Mouse (Mus musculus): ENCODE results near the gene Clec4f. TPM values are rescaled to one million over a fixed set of nuclear protein-coding genes. Genes with fewer than 3 reads are reported as not detected.

The Clec4f gene
- polyA plus RNA-seq, 1 experiment from 2014 or later: not detected

DNA sequence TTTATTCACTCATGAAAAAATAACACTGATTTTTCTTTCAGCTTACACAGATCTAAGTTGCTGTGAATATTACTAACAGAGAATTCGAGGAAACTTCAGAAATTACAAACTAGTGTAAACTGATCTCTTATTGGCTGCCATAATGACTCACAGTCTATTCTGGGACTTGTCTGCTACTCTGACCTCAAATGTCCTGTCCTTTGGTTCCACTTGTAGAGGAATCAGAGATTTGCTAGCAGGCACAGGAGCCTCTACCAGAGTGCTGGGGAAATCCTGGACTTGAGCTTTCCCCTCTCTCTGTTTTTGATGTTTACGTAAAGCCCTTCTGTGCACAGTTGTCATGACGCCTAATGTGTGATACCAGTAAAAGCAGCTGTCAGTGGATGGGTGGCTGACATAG is 58.0 kb downstream of the Clec4f start:
- Histone ChIP-seq H3K9ac (ENCODE audit: low read length) (no peak overlapping the region), H3K9me3 (ENCODE audit: control insufficient read depth, low read length) (no peaks in the 10 kb centered on the region), H3K4me1 (replicated peaks; ENCODE audit: control insufficient read depth, insufficient read depth, low read length) (peaks cover 2% of the 10 kb centered on the region; the same call in 1 of the 2 replicates), H3K36me3 (ENCODE audit: control insufficient read depth, insufficient read depth, low read length) (no peaks in the 10 kb centered on the region), H3K27me3 (ENCODE audit: control insufficient read depth, insufficient read depth, low read length) (no peaks in the 10 kb centered on the region), H3K4me3 (ENCODE audit: low read depth, low read length) (no peak overlapping the region), H3K27ac (ENCODE audit: low read depth, low read length) (no peak overlapping the region), H3K4me2 (ENCODE audit: low read depth, low read length, severe bottlenecking) (no peak overlapping the region)
- ATAC-seq (replicated peaks; ENCODE audit: low FRiP score) (no peak), DNase-seq (ENCODE audit: low spot score) (peak; percentile 10)
- 70% methylated on average over 3 of the region's 3 CpGs for WGBS

DNA sequence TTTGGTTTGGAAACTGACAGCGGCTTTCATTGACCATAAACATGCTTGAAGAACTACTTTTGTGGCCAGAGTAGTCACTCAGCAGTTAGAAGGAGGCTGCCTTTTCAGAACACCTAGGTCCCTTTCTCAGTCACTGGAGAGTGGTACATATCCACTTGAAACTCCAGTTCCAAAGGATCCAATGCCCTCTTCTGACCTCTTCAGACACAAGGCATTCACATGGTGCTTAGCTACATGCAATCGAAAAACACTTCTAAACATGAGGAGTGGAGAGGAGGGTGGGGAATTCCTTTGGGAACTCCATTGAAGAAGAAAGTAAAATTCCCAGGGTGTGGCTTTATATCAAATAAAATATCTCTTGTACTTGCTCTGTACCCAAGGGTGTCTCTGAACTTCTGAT is 61.0 kb downstream of the Clec4f start:
- no peak overlapping the region for H3K4me3 ChIP-seq (ENCODE audit: low read depth, low read length)
- no peaks in the 10 kb centered on the region for H3K9me3 ChIP-seq (ENCODE audit: control insufficient read depth, low read length)
- no peak overlapping the region for H3K4me2 ChIP-seq (ENCODE audit: low read depth, low read length, severe bottlenecking)
- H3K27me3 ChIP-seq (ENCODE audit: control insufficient read depth, insufficient read depth, low read length): no peaks in the 10 kb centered on the region
- H3K36me3 ChIP-seq (ENCODE audit: control insufficient read depth, insufficient read depth, low read length): no peaks in the 10 kb centered on the region
- no peak overlapping the region for H3K9ac ChIP-seq (ENCODE audit: low read length)
- no peak overlapping the region for H3K27ac ChIP-seq (ENCODE audit: low read depth, low read length)
- WGBS: 86% methylated on average over 2 of the region's 2 CpGs
- peaks cover 2% of the 10 kb centered on the region; the same call in 1 of the 2 replicates for H3K4me1 ChIP-seq (replicated peaks; ENCODE audit: control insufficient read depth, insufficient read depth, low read length)
- DNase-seq (ENCODE audit: low spot score) (no peak), ATAC-seq (replicated peaks; ENCODE audit: low FRiP score) (no peak)

Other genes with a start within 250 kb of the Clec4f start
- 49.9 and 56.0 TPM in 2 replicates for gene Tet3, start 197.1 kb downstream of the Clec4f start, polyA plus RNA-seq (2014; fragmentation: Nextera tagmentation; extraction: Ambion mirVana)
- 57.9 and 60.6 TPM in 2 replicates for gene Dguok, start 149.2 kb downstream of the Clec4f start, polyA plus RNA-seq (2014; fragmentation: Nextera tagmentation; extraction: Ambion mirVana)
- 2.3 and 3.1 TPM in 2 replicates for gene Actg2, start 119.9 kb downstream of the Clec4f start, polyA plus RNA-seq (2014; fragmentation: Nextera tagmentation; extraction: Ambion mirVana)
- gene Stambp, start 83.5 kb downstream of the Clec4f start, polyA plus RNA-seq (2014; fragmentation: Nextera tagmentation; extraction: Ambion mirVana): 20.5 and 21.6 TPM in 2 replicates
- not detected in 2 replicates for gene Cd207, start 21.7 kb upstream of the Clec4f start, polyA plus RNA-seq (2014; fragmentation: Nextera tagmentation; extraction: Ambion mirVana)
- gene Vax2, start 55.1 kb upstream of the Clec4f start, polyA plus RNA-seq (2014; fragmentation: Nextera tagmentation; extraction: Ambion mirVana): 0.21 and 0.60 TPM in 2 replicates
- not detected in 2 replicates for gene Atp6v1b1, start 86.8 kb upstream of the Clec4f start, polyA plus RNA-seq (2014; fragmentation: Nextera tagmentation; extraction: Ambion mirVana)
- 0.25 TPM in 1 of 2 replicates, not detected in the other for gene Ankrd53, start 106.5 kb upstream of the Clec4f start, polyA plus RNA-seq (2014; fragmentation: Nextera tagmentation; extraction: Ambion mirVana)
- 61.1 and 68.0 TPM in 2 replicates for gene Tex261, start 119.6 kb upstream of the Clec4f start, polyA plus RNA-seq (2014; fragmentation: Nextera tagmentation; extraction: Ambion mirVana)
- gene Nagk, start 138.8 kb upstream of the Clec4f start, polyA plus RNA-seq (2014; fragmentation: Nextera tagmentation; extraction: Ambion mirVana): 36.0 and 37.4 TPM in 2 replicates
- 24.8 and 27.5 TPM in 2 replicates for gene Paip2b, start 175.6 kb upstream of the Clec4f start, polyA plus RNA-seq (2014; fragmentation: Nextera tagmentation; extraction: Ambion mirVana)
- gene Zfp638, start 210.9 kb upstream of the Clec4f start, polyA plus RNA-seq (2014; fragmentation: Nextera tagmentation; extraction: Ambion mirVana): 97.5 and 108 TPM in 2 replicates

All from forebrain, embryonic 11.5 days (tissue).